Mouse (Mus musculus) adrenal gland, postnatal 4 days (tissue): ENCODE measurements around the gene Siglec1. TPM values are rescaled to one million over a fixed set of nuclear protein-coding genes. Genes with fewer than 3 reads are reported as not detected.
"Not testable (repeated sequence)": the region's sequence is repeated elsewhere in the genome, so short reads cannot be mapped to it uniquely, and the experiment has no call there.

ENCODE experiments used
- DNase-seq, 2 experiments: peaks; one replicate each; pipeline ENCODE4 v3.0.0; 2021 to 2022; ENCODE audit warnings: low spot score in 2 of 2, mixed read lengths in 2 of 2
- long read RNA-seq, 2 experiments: library from polyadenylated mRNA; stranded (forward); transcript quantifications; one replicate each; pipeline ENCODE4 v2.0.0; 2021
- total RNA-seq, 2 experiments: library from RNA; stranded (reverse); gene quantifications; 2 replicates each; pipeline ENCODE4 v1.2.3; 2021

Gene Siglec1
- total RNA-seq, result 1 to 10 TPM; 2.6 to 3.0 TPM
- long read RNA-seq, experiment 1, result 0 reads
- long read RNA-seq, experiment 2, result 0 reads

DNA sequence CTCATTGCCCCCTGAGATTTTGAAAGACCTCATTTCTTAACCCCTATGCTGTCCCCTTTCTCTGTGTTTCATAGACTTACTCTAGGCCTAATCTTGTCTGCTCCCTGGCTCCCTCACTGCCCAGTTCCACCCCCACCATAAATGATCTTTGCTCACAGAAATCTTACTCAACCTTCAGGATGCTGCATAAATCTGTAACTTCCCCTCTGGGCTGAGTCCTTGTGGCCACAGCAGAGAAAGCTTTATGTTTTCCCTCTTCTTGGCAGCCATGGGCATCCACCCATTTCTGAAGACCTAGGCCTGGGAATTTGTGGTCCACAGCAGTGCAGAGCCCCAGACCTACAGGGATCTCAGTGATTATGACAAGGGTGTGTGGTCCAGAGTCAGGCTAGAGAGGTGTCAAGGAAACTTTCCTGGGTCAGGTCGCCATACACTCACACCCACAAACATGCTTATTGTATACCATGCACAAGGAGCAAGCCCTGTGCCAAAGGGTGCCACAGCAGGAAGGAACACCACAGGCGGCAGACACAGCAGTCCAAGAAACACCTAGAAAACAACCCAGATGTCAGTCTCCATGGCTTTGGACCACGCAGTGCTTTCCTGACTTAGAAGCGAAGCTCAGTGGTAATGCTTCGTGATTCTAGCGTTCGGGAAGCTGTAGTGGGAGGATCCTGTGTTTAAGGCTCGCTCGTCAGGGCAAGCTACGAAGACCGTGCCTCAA, at the start of gene Siglec1:
Gene Siglec1, minus strand, starts transcription at position 99 of the 724 bp plus-strand sequence.
- DNase-seq, result no peak

DNA sequence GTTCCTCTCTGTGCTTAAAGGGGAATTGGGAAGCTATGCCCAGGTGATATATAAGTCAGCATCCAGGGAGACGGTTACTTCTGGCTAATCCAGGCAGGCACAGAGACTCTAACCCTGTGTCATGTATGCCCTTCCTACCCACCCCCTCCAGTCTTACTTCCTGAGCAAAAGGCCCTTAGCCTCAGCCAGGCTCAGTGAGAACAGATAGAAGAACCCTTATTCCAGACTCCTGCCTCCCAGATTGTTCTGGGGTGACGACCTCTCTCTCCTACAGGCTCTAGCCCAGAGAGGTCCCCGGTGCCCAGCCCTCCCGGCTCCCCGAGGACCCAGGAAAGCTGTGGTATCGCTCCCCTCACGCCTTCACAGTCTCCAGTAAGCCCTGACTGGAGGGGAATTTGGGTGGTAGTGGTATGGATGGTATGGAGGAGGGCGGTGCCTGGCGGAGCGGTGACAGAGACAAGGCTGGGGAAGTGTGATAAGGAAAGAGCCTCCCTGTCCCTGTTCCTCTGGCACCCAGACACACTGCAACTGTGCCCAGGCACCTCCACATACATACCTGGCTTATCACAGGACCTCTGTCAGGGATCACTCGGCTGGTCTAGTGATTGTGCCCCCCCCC, 49.1 kb upstream of the Siglec1 start:
- peak in 1 of 2 experiments; percentile 2 for DNase-seq

DNA sequence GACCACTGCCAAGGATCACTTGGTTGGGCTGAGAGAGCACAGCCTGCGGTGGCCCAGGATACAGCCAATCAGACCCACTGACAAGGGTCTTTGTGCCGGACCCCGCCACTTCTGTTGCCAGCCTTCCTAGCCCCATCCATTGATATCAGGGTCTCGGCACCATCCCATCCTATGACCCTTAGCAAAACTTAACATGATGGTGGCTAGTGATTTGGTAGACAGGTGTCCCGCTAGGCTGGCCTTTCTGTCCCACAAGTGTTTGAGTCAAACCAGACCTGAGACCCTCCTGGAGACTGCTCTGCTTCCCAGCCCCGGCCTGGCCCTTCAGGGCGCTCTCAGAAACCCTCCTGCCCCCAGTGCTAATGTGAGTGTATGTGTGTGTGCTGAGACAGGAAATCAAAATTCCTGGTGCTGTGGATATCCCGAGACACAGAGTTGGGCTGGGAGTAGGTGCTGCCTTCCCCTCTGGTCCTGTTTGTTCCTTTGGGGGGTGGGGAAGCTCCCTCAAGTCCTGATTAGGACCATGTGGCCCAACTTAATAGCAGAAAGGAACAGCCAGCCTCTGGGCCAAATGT, 48.3 kb upstream of the Siglec1 start:
- no peak for DNase-seq

DNA sequence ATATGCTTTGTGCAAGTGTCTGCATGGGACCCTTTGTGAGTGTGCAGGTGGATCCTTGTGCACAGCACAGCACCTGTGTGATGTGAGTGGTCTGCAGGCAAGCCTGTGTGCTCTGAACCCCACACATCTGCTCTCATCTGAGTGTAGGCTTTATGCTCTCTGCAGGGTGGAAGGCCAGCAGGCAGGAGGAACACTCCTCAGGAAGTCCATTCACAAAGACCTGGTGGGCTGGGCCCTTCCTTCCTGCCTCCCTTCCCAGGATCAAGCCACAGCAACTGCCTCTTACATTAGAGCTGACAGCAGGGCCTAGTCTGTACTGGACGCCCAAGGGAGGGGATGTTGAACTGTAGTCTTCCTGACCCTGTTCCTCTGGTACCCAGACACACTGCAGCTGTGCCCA, 47.8 kb upstream of the Siglec1 start:
- peak in 1 of 2 experiments; percentile 6 for DNase-seq

DNA sequence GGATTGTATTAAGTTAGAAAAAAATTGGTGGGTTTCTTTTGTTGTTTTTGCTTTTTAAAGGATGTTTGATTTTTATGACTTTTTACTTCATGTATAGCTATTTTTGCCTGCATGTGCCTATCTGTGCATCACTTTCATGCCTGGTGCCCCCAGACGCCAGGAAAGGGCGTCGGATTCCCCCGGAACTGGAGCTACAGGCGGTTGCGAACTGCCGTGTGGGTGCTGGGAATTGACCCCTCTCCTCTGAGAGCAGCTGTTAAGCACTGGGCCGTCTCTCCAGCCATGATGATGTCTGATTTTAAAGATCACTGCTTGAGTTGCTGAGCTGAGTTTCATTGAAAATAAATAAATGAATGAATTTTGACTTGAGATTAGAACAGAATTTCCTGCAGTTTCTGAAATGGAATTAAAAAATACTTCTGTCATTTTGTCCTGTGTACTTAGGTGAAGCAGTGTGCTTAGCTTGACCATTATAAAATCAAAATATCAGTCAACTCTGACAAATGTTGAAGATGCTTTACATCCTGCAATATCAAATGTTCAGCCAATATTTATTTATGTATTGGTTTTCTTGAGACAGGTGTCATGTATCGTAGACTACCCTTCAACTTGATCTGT, 46.5 kb upstream of the Siglec1 start, which contains the start of gene Gm11037:
Gene Gm11037, plus strand, starts transcription at position 568 of the 618 bp plus-strand sequence.
- DNase-seq, result no peak

DNA sequence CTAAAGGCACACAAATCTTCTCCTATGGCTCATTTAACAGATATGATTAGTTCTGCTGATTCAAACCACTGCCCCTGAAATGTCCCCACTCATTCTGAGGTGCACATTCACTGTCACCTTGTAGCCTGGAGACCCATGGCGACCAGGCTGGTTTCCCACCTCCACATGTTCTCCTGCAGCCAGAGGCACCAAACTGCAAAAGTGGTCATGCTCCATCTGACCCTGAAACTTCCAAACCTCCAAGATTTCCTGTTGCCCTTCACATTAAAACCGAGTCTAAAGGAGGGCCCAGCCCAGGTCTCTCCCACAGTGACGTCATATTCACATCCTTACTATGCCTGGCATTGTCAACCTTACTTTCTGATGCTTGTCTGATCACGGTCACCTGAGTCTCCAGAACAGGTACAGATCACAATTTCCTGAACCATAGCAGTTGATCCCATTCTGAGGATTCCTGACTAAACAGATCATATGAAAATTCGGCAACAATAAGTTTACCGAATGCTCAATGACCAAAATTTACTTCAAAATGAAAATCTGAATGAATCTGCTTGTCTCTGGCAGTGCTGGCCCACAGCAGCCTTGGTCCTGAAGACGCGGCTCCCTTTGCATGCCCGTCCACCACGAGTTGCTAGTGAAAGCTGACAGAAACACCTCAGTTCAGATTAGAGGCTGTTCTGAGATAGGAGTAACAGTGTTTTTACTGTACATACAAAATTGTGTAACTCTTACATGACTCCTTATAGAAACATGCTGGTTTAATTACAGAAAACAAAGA, 45.7 kb upstream of the Siglec1 start:
- no peak for DNase-seq

DNA sequence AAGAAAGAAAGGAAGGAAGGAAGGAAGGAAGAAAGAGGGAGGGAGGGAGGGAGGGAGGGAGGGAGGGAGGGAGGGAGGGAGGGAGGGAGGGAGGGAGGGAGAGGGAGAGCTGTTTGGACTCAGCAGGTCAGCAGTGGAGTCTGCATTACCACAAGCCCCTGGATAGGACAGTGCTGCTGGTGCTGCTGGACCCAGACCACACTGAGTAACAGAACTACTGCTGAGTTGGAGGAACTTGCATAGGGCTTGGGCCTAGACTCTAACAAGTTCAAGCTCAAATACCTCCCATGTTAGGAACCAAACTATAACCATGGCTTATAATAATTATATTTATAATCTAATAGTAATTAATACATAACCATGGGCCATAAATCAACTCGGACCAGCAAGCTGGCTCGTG, 44.3 kb upstream of the Siglec1 start:
- no peak for DNase-seq

DNA sequence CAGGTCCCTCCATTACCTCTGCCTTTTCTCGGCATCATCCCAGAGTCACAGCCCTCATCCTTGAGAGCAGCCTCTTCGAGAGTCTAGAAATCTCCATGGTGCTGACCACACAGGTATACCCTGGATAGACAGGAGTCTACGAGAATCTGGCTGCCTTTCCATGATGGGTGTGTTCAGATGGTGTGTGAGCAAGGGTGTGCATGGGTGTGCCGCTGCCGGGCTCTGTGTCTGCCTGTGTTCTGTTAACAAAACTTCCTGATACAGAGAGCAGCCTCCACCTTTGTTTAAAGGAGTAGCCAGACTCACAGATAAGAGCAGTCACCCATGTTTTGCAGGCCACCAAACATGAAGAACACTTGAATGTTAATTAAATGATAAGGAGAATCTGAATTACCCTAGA, 43.3 kb upstream of the Siglec1 start:
- DNase-seq, result peak in 1 of 2 experiments; percentile 1

DNA sequence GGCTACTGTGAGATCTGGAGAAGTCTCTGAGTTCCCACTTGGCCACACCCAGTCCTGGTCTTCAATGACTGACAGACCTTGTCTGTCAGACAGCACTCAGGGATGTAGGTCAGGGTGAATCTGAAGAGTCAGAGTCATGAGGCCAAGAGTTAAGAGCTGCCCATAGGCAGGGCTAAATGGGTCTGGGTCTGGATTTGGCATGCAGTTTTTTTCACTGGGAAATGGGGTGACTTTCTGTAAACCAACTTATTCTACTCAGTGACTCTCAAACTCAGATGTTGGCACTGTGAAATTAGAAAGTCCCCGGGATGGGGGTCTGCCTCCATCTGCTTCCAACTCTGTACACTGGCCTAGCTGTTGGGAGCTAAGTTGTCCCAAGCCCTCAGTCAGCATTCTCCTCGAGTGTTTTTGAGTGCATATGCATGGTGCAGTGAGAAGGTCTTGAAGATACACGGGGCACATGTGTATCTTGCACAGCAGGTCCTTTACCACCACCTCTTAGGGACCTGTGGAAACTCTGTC, 42.1 kb upstream of the Siglec1 start:
- no peak for DNase-seq

DNA sequence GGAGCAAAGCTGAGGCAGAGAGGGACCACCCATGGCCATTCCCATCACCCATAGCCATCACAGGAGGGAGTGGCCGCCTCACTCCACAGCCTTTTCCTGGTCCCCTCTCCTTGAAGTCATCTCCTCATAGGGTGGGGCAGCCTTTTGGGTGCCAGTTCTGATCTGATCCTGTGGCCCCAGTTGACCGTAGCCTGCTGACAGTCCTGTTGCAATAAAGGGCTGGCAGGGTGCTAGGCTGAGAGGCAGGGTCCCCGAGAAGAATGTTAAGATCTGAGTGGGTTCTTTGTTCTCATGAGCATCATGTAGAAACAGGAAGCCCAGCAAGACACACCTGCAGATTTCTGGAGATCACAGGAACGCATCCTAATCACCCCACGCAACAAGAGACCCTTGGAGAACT, 41.6 kb upstream of the Siglec1 start:
- DNase-seq, result peak in 1 of 2 experiments; percentile 2

DNA sequence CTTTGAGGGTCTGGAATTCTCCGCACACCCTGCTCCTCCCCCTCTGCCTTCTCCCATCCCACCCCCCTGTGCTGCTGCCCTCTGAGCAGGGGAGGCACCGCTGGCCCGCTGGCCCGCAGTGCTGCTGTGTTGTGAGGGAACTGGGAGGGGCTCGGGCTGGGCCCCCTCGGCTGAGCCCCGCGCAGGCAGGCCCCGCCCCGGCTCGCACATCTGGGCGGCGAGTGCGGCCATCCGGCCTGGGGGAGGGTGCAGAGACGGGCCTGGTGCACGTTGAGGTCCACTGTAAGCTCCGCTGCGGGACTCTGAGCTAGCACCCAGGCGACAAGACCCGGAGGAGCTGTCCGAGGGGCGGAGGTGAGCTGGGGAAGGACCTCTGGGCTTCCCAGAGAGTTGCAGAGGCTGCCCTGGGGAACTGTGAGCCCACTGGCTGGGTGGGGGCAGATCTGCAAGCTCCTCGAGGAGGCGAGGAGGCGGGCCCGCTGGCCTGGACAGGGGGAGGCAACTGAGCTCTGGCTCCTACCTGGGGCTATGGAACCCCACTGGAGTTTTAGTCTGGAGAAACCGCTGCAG, 40.7 kb upstream of the Siglec1 start, which contains the start of gene Hspa12b:
Gene Hspa12b, plus strand, starts transcription at position 120 of the 570 bp plus-strand sequence.
- no peak for DNase-seq

DNA sequence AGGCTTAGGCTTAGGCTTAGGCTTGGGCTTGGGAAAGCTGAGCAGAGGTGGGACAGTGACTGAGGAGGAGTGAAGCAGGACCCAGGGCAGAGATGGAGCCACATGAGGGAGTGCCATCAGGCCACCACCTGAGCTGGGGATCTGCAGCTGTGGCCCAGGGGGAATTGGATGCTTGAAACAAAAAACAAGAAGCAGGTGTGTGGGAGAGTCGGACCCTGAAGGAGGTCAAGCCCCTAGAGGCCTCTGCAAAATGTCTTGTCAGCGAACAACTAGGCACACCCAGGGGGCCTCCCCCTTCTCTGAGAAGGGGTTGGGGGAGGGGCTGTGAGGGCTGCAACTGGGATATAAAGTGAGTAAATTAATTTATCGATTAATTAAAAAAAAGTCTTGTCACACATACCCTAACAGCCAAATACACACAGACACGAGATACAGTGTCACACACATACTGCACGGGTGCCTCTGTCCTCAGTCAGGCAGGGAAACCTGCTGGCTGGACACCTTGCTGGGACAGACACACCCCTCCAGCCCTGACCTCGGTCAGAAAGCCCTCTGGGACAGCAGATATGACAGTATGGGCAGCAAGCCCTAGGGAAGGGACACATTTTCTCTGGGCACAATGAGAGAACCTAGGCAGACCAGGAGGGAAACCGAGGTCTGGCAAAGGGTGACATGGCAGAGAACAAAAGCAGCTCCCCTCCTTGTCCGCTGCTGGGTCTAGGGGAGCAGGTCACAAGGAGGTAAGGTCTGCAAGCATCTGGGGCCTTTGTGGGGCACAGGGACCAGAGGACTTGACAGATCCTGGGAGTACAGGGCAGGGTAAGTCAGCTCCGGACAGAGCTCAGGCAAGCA, 39.6 kb upstream of the Siglec1 start:
- no peak for DNase-seq

DNA sequence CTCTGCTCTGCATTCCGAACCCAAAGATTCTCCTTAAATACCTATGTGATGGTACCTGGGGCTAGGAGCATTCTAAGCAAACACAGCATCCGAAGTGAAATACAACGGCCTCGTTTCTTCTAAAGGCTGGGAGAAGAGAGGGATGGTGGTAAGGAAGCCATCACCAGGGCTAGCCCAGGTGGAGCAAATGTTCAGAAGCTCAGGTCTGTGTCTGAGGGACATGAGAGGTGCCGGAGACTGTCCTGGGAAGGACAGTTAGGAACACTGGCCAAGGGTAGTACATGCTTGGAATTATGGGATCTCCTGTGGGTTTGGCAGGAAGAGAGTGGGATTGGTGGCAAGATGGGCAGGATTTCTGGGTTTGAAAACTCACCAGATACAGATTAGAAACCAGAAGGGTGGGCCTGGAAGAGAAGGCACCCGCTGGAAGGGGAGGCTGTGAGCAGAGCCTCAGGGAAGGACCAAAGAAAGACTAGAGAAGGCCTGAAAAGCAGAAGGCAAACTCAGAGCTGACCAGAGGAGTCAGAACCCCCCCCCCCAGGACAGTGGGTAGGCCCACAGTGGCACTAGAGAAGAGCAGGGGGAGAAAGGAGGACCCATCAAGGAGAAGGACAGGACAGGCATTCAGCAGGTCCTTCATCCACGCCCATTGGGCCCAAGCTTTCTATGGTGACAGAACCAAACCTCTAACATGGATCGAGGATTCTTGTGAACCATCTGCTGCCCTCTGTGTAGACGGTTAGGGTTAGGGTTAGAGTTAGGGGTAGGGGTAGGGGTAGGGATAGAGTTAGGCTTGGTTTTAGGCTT, 38.8 kb upstream of the Siglec1 start:
- no peak for DNase-seq

DNA sequence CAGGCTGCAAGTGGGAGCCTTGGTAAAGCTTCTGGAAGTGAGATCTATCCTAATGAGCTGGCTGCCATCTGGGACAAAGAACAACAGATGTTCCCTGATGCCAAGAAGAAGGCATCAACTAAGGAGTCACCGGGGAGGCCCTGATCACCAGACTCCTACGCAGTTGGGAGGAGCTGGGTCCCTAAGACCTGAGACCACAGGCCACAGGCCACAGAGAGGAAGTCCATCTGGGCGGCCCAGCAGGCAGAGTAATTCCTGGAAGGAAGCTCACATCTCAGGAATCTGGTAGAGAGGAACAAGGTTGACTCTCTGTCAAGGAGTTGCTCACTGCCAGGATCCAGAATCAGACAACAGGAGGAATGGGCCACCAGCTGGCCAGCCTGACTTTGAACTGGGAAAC, 37.6 kb upstream of the Siglec1 start:
- DNase-seq, result no peak

DNA sequence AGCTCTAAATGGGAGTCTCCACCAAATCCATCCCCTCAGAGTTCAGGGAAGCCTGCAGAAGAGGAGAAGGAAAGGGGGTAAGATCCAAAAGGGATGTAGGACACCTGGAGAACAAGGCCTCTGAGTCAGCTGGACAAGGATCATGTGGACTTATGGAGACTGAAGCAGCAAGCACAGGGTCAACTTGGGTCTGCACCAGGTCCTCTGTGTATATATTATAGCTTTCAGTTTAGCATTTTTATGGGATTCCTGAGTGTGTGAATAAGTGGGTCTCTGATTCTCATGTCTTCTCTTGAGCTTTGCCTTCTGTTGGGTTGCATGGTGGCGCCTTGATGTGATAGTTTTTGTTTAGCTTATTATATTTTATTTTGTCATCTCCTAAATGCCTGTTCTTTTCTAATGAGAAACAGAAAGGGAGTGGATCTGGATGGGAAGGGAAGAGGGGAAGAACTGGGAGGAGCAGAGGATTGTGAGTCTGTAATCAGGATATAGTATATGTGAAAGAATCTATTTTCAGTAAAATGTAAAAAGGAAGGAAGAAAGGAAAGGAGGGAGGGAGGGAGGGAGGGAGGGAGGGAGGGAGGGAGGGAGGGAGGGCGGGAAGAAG, 32.5 kb upstream of the Siglec1 start:
- DNase-seq, result no peak

DNA sequence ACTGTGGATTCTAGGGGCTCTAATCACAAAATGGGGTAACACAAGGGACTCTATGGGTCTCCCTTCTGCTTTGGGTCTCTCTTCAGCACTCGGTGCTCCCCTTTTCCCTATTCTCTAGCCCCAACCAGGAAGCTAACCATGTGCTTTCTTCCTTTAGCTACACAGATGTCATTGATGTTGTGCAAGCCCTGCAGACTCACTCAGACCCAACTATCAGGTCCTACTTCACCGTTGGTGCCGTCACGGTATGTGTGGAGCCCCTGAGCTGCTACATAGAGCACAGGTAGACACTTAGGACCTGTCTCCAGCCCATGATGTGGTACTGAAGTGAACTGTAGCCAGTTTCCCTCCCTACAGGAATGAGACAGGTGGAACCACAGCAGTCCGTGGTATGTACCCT, 19.4 kb upstream of the Siglec1 start:
- DNase-seq, result no peak

DNA sequence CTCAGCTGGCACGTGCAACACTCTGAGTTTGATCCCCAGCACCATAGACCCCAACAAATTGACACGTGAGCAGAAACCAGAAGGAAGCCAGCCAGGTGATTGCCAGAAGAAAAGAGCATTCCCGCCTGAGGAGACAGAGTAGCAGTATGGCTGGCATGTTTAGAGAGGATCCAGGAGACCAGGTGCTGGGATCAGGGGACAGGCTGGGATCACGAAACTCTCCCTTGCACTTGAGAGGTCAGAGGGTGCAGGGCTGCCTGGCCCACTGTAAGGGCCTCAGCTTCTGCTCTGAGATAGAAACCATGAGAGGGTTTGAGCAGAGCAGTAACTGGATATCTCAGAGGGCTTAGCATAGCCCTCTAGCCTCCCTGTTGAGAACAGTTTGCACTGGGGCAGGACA, 18.5 kb upstream of the Siglec1 start:
- not testable (repeated sequence) for DNase-seq

DNA sequence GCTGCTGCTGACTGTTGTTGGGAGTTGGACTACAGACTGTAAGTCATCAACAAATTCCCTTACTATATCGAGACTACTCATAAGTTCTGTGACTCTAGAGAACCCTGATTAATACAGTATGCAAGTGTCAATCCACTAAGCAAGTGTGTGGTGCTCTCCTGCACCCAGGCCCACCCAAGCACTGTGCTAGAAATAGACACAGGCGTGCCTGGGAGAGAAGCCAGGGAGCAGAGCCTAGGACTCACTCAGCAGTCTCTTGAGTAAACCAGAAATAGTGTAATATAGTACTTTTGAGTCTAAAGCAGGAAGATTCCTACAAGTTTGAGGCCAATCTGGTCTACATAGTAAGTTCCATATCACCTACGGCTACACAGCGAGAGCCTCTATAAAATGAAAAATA, 17.5 kb upstream of the Siglec1 start:
- DNase-seq, result no peak
